Mouse (Mus musculus) cerebellum, postnatal 10 days (tissue): ENCODE measurements at regions not wholly inside any gene's neighbourhood (a gene's known extent, or its start where the extent isn't known, plus 50 kb on each side); places are given as distances from the start of the nearest gene placed in this dataset.

Source experiments
- DNase-seq, 2 experiments: peaks; one replicate each; pipeline ENCODE4 v3.0.0; 2021; ENCODE audit warnings: mixed read lengths in 2 of 2

DNA sequence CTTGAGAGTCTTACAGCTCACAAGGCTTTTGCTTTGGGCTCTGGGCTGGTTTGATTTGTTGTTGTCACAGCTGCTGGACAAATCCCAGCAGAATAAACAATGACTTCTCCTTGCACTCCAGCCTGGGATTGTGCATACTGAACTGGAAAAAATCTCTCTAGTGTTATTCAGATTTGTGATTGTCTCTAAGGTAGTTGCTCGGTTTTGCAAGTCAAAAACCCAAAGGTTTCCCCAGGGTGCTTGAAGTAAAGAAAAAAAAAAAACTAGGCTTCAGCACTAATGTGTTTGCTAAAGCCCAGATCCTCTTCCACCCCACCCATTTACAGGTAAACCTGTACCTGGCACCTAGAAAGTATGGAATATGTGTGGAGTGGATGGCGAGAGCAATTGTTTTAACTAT lies 149.5 kb upstream of the Spef2 start:
- DNase-seq: no peak

DNA sequence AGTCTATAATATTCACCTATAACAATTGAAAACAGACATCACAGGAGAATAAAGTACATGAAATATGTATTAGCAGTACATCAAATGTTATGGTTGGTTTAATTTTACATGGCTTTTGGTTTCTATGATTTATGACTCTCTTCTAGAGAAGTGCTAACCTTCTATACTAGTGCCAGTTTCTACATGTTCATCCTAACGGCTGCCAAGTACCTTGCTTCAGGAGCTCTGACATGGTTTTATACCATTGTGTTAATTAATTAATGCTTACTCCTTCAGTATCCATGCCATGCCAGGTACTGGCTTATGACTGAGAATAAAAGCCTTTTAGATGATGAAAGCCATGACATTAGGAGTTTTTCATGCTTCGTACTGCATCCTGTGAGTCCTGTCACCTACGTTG lies 144.5 kb upstream of the Spef2 start:
- no peak for DNase-seq

DNA sequence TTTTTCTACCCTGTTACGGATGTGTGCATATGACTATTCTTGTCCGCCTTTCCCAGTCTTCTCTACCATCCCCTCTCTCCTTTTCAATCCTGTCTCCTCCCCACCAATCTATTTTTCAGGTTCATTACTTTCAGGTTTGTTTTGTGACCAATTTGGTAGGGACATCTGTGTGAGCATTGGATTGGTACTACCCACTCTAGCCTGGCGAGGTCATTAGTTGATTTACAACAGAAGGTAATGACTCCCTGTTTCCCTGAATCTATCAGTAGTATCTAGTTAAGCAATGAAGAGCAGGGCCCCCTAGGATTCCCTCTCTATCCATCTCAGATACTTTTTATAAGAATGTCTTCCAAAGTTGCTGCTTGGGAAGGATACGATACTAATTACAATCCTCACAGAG lies 143.5 kb upstream of the Spef2 start:
- DNase-seq: no peak

DNA sequence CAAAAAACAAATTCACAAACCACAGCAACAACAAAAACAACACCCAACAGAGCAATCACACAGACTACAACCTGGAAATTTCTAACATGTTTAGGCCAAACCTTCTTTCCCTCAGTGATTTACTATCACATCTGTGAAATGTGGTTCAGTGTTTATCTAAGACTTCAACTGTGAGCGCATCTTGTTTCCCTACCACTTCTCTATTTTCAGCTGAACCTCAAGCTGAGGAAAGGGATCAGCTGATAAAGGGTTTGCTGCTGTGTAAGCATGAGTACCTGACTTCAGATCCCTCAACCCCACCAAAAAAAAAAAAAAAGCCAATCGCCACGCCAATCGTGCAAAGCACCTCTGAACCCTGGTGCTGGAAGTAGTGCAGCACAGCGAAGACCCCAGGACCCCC lies 142.8 kb upstream of the Spef2 start:
- no peak for DNase-seq

DNA sequence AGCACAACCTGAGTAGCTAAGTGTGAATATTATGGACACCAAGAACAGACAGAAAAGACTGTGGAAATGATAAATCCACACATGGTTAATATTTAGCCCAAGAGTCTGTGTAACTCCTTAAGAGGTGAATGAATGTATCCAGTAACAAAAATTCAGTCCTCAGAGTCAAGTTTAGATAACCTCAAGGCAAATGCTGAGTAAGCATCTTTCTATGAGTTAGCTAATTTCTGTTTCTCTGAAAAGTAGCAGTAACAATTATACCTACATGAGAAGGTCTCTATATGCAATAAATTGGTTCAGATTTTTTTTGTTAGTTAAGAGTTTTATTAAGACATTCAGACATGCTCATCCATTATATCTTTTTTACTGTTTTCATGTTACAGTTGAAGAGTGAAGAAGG lies 127.1 kb upstream of the Spef2 start:
- no peak for DNase-seq

DNA sequence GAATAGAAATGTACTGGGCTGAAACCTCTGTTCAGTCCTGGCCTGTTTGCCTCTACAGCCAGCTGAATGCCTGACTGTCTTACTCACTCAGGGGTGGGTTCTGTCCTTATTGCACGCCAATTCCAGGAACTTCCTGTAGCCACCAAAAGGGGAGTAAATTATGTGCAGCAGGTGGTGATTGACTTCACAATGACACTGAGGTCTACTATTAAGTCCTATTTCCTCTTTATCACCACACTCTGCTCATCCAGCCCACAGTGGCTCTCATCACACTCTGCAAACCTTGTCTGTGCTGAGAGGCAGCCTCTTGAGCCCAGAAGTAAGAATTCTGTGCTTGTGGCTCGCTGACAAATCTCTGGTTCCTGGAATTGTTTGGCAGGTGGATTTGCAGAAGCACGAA lies 121.5 kb upstream of the Spef2 start:
- DNase-seq: no peak

DNA sequence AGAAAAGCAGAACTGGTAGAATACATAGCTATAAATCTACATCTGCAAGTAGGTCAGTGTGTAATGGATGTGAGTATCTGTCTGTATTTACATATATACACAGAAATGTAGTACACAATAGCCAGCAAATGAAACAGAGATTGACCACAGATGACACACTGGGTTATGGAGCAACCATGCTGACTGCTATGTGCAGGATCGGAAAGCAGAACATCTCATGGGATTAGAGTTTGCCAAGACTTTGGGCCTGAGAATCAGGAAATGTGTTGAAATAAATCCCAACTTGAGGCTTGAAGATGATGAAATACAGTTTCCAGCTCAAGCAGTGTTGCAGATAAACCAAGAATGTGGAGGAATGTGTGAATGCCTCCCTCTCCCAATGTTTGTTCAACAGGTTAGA lies 116.1 kb upstream of the Spef2 start:
- DNase-seq: no peak

DNA sequence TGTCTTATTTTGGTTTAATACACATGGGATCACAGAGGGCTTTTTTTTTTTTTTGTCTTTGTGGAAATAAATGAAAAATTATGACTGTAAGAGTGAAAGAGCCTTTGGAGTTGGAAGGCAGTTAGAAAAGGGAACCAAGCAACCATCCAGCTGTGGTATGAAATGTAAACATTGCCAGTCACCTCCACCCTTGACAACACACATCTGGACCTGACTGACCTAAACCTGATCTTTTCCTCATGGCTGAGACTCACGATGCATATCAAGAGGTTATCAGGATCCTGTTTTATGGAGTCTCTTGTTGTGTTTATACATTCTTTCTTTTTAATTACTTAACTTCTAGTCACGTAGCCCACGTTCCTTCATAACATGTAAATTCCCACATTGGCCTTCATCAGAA lies 113.2 kb upstream of the Spef2 start:
- no peak for DNase-seq

DNA sequence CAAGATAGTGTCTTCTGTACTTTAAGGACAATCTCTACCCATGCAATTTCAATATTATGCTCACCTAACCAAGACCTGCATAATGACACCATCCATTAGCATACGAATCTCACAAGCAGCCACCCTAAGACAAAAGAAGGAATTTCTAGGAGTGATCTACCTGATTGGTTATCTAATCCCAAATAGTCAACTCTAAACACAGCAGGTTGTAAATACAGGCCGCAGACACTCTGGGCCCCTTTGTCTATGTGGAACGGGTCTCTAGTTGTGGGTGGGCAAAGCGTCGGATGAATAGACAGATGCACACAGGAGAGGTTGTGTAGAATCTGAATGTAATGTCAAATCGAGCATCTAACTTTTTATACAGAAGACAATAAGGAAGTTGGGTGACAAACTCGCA lies 91.0 kb upstream of the Spef2 start:
- DNase-seq: no peak

DNA sequence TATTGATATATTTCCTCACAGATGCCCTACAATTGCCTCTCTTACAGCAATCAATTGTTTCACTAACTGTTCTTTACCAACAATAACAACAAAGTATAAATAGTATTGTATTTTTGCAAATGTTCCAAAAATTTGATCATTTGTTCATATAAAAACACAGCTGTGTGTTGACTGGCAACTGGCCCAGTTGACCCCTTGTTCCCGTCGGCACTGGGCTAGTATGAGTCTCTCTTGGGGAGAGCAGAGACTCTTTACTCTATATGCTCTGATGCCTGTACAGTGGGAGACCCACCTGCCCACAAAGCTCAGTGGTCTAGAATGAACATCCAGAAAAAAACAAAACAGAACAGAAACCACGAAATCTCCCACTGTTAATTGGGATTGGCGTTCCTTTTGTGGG lies 86.4 kb upstream of the Spef2 start:
- peak; percentile 1 to 6 for DNase-seq

DNA sequence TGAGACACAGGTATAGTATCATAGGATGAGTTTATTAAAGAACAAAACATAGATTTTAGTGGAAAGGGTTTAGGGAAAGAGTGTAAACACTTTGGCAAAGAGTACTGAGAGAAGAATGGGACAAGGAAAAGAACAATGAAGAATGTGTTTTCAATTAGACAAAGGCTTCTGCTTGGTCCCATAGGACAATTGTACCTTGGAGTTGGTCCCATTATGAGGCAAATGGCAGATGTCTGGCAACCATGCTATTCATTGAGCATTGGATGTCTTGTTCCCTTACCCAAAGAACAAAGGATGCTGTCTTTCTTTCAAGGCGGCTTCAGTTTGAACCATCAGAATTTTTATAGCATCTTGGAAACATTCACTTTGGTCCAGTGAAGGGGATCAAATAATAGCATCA lies 55.8 kb upstream of the Spef2 start:
- DNase-seq: peak; percentile 15 to 19
